Mouse (Mus musculus) liver (tissue): ENCODE results near the gene Ring1.

Source experiments
- DNase-seq: peaks from one replicate; pipeline ENCODE4 v3.0.0-alpha.2; 2020; ENCODE audit warnings: mixed read lengths

The Ring1 gene

GRCm38 (mm10) chr17:33991788-33992664 lies 32.5 kb downstream of the Ring1 start:
- DNase-seq = peak; percentile 65

GRCm38 (mm10) chr17:33982136-33982535 lies 42.3 kb downstream of the Ring1 start:
- peak; percentile 75 for DNase-seq

- DNase-seq = peak; percentile 92
Measured at GRCm38 (mm10) chr17:33981192-33981909, 43.1 kb downstream of the Ring1 start.

- no peak for DNase-seq
Measured at GRCm38 (mm10) chr17:33980181-33981035, 44.1 kb downstream of the Ring1 start.

- no peak for DNase-seq
Measured at GRCm38 (mm10) chr17:33979512-33980050, 44.9 kb downstream of the Ring1 start.

GRCm38 (mm10) chr17:33978631-33979031 lies 45.8 kb downstream of the Ring1 start:
- DNase-seq = peak; percentile 84

- no peak for DNase-seq
Measured at GRCm38 (mm10) chr17:33977861-33978557, 46.5 kb downstream of the Ring1 start.

- DNase-seq = peak; percentile 41
Measured at GRCm38 (mm10) chr17:33973572-33973971, 50.9 kb downstream of the Ring1 start.

GRCm38 (mm10) chr17:33972691-33973090 lies 51.8 kb downstream of the Ring1 start:
- peak; percentile 45 for DNase-seq
